Mouse (Mus musculus): ENCODE results near the gene Cdkl2.

DNA sequence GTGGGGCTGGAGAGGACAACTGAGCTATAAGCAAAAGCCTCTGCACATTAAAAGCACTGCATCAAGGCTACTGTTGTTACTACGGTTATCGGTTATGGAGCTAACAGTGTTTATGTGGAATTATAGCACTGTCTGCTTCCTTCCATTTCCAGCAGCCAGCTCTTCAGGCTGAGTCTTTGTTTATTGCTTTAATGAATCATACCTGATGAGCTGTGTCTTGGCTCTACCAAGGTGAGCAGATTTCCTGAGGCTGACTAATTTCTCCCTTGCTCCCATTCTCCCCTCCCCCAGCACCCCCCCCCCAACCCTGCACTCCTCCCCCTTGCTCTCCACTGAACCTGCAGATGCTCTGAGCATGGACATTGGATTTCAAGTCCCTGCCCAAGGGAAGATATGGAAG, 55.9 kb downstream of the Cdkl2 start:
- TF ChIP-seq CTCF (IDR thresholded peaks at IDR 0.05; ENCODE audit: extremely low read depth, insufficient read depth, low read length) (no peak), POLR2A (IDR thresholded peaks at IDR 0.05; ENCODE audit: extremely low read depth, insufficient read depth, low read length) (no peak)
